Mouse (Mus musculus) limb, embryonic 14.5 days (tissue): ENCODE measurements at regions not wholly inside any gene's neighbourhood (a gene's known extent, or its start where the extent isn't known, plus 50 kb on each side); places are given as distances from the start of the nearest gene placed in this dataset.

Source experiments
- ATAC-seq: fragments of 200-750 bp; cut with Nextera tagmentation; 2 replicates; pipeline ENCODE4 v1.8.0; 2017; ENCODE audit warnings: low read depth, moderate number of reproducible peaks, moderate TSS enrichment; ENCODE audit not compliant: low FRiP score
- DNase-seq: peaks from one replicate; pipeline ENCODE4 v3.0.0-alpha.2; 2015; ENCODE audit warnings: low spot score
- H3K27ac ChIP-seq: fragments of 300-500 bp; sonication (generic); replicated peaks from 2 replicates; pipeline ENCODE4 v1.5.1; 2014; ENCODE audit warnings: low read depth, mild to moderate bottlenecking, low read length, moderate library complexity, mixed read lengths
- H3K27me3 ChIP-seq: fragments of 300-500 bp; sonication (generic); 2 replicates; pipeline ENCODE4 v1.6.1; 2014; ENCODE audit warnings: low read length, mixed read lengths; ENCODE audit not compliant: control insufficient read depth, insufficient read depth
- H3K36me3 ChIP-seq: fragments of 300-500 bp; sonication (generic); 2 replicates; pipeline ENCODE4 v1.6.1; 2014; ENCODE audit warnings: mild to moderate bottlenecking, low read length, moderate library complexity, mixed read lengths; ENCODE audit not compliant: control insufficient read depth, insufficient read depth
- H3K4me1 ChIP-seq: fragments of 300-500 bp; sonication (generic); 2 replicates; pipeline ENCODE4 v1.6.1; 2014; ENCODE audit warnings: antibody characterized with exemption, low read length, mixed read lengths; ENCODE audit not compliant: control insufficient read depth, insufficient read depth
- H3K4me2 ChIP-seq: fragments of 300-500 bp; sonication (generic); replicated peaks from 2 replicates; pipeline ENCODE4 v1.6.1; 2014; ENCODE audit warnings: low read depth, mild to moderate bottlenecking, low read length, moderate library complexity; ENCODE audit not compliant: severe bottlenecking
- H3K4me3 ChIP-seq: fragments of 300-500 bp; sonication (generic); replicated peaks from 2 replicates; pipeline ENCODE4 v1.5.1; 2014; ENCODE audit warnings: low read length
- H3K9ac ChIP-seq: fragments of 300-500 bp; sonication (generic); 2 replicates; pipeline ENCODE4 v1.6.1; 2014; ENCODE audit warnings: mild to moderate bottlenecking, low read depth, low read length, moderate library complexity; ENCODE audit not compliant: severe bottlenecking
- H3K9me3 ChIP-seq: fragments of 300-500 bp; sonication (generic); 2 replicates; pipeline ENCODE4 v1.6.1; 2016; ENCODE audit warnings: low read length; ENCODE audit not compliant: control insufficient read depth
- POLR2A ChIP-seq: fragments of 200-500 bp; IDR thresholded peaks from 2 replicates; pipeline ENCODE4 v1.8.0; 2012; ENCODE audit warnings: inconsistent platforms, mild to moderate bottlenecking, moderate library complexity, borderline replicate concordance; ENCODE audit not compliant: insufficient read depth, insufficient read length; ENCODE audit errors: extremely low read depth
- WGBS: fragments of 180-500 bp; shearing (Covaris S2); extraction: QIAGEN DNeasy Blood & Tissue Kit; methylation state at CpG from one replicate; pipeline ENCODE4 v1.1.7; 2014; 5-methylcytosine and 5-hydroxymethylcytosine counted together

- no peak for TF ChIP-seq POLR2A
- Histone ChIP-seq H3K27me3 (no peaks in the 10 kb centered on the region), H3K4me3 (no peak overlapping the region), H3K9ac (no peak overlapping the region), H3K9me3 (no peaks in the 10 kb centered on the region), H3K36me3 (no peaks in the 10 kb centered on the region), H3K27ac (no peak overlapping the region), H3K4me1 (peaks cover 3% of the 10 kb centered on the region; the same call in 1 of the 2 replicates), H3K4me2 (no peak overlapping the region)
- ATAC-seq: no peak
- no peak for DNase-seq
Observed at GRCm38 (mm10) chr13:45196363-45196762, 117.9 kb downstream of the Gm9817 start.

GRCm38 (mm10) chr13:45200511-45201120, 122.1 kb downstream of the Gm9817 start:
- Histone ChIP-seq H3K27ac (no peak overlapping the region), H3K9ac (no peak overlapping the region), H3K4me3 (no peak overlapping the region), H3K36me3 (no peaks in the 10 kb centered on the region), H3K27me3 (no peaks in the 10 kb centered on the region), H3K9me3 (no peaks in the 10 kb centered on the region), H3K4me1 (no peaks in the 10 kb centered on the region), H3K4me2 (no peak overlapping the region)
- no peak for ATAC-seq
- 78% methylated on average over 9 of the region's 9 CpGs for WGBS
- no peak for TF ChIP-seq POLR2A
- no peak for DNase-seq

GRCm38 (mm10) chr13:45204856-45205255, 126.4 kb downstream of the Gm9817 start:
- H3K9ac ChIP-seq: no peak overlapping the region
- no peaks in the 10 kb centered on the region for H3K4me1 ChIP-seq
- no peak for ATAC-seq
- H3K36me3 ChIP-seq: no peaks in the 10 kb centered on the region
- TF ChIP-seq POLR2A: no peak
- no peak overlapping the region for H3K27ac ChIP-seq
- no peak overlapping the region for H3K4me2 ChIP-seq
- no peaks in the 10 kb centered on the region for H3K27me3 ChIP-seq
- H3K9me3 ChIP-seq: no peaks in the 10 kb centered on the region
- WGBS: 70% methylated on average over 6 of the region's 6 CpGs
- H3K4me3 ChIP-seq: no peak overlapping the region
- no peak for DNase-seq

- no peak overlapping the region for H3K4me2 ChIP-seq
- WGBS: 78% methylated on average over 5 of the region's 5 CpGs
- no peak for TF ChIP-seq POLR2A
Observed at GRCm38 (mm10) chr13:45208540-45209197, 130.2 kb downstream of the Gm9817 start.

GRCm38 (mm10) chr13:45211241-45211640, 132.7 kb downstream of the Gm9817 start:
- peaks cover 14% of the 10 kb centered on the region for H3K4me1 ChIP-seq
- ATAC-seq (no peak), DNase-seq (no peak)
- 62% methylated on average over 9 of the region's 9 CpGs for WGBS
- no peaks in the 10 kb centered on the region for H3K27me3 ChIP-seq
- no peaks in the 10 kb centered on the region for H3K9me3 ChIP-seq
- H3K36me3 ChIP-seq: no peaks in the 10 kb centered on the region
- no peak overlapping the region for H3K9ac ChIP-seq
- no peak overlapping the region for H3K27ac ChIP-seq
- no peak for TF ChIP-seq POLR2A
- H3K4me2 ChIP-seq: no peak overlapping the region
- no peak overlapping the region for H3K4me3 ChIP-seq

More at GRCm38 (mm10) chr13:45208540-45209197, 130.2 kb downstream of the Gm9817 start:
- no peak overlapping the region for H3K4me3 ChIP-seq
- no peak overlapping the region for H3K9ac ChIP-seq
- no peaks in the 10 kb centered on the region for H3K9me3 ChIP-seq
- ATAC-seq (no peak), DNase-seq (no peak)
- H3K36me3 ChIP-seq: no peaks in the 10 kb centered on the region
- peaks cover 10% of the 10 kb centered on the region for H3K4me1 ChIP-seq
- H3K27me3 ChIP-seq: no peaks in the 10 kb centered on the region
- no peak overlapping the region for H3K27ac ChIP-seq
